Mouse (Mus musculus) forebrain, embryonic 14.5 days (tissue): ENCODE data around the gene Ahsg. TPM values are rescaled to one million over a fixed set of nuclear protein-coding genes. Genes with fewer than 3 reads are reported as not detected.

Source experiments
- ATAC-seq: fragments of 200-750 bp; cut with Nextera tagmentation; 2 replicates; pipeline ENCODE4 v1.8.0; 2017; ENCODE audit warnings: mild to moderate bottlenecking, moderate library complexity
- DNase-seq: peaks from one replicate; pipeline ENCODE4 v3.0.0-alpha.2; 2015; ENCODE audit warnings: low spot score
- H3K27ac ChIP-seq: fragments of 300-500 bp; sonication (generic); 2 replicates; pipeline ENCODE4 v1.5.1; 2014; ENCODE audit warnings: low read depth, mild to moderate bottlenecking, control low read depth, low read length, moderate library complexity
- H3K27me3 ChIP-seq: fragments of 300-500 bp; sonication (generic); replicated peaks from 2 replicates; pipeline ENCODE4 v1.6.1; 2014; ENCODE audit warnings: low read length, control low read depth, mixed read lengths; ENCODE audit not compliant: control insufficient read depth, insufficient read depth
- H3K36me3 ChIP-seq: fragments of 300-500 bp; sonication (generic); 2 replicates; pipeline ENCODE4 v1.6.1; 2014; ENCODE audit warnings: low read length, control low read depth; ENCODE audit not compliant: control insufficient read depth, insufficient read depth
- H3K4me1 ChIP-seq: fragments of 300-500 bp; sonication (generic); 2 replicates; pipeline ENCODE4 v1.6.1; 2014; ENCODE audit warnings: antibody characterized with exemption, low read length, control low read depth; ENCODE audit not compliant: control insufficient read depth, insufficient read depth
- H3K4me2 ChIP-seq: fragments of 300-500 bp; sonication (generic); 2 replicates; pipeline ENCODE4 v1.6.1; 2014; ENCODE audit warnings: mild to moderate bottlenecking, control low read depth, low read length
- H3K4me3 ChIP-seq: fragments of 300-500 bp; sonication (generic); 2 replicates; pipeline ENCODE4 v1.5.1; 2014; ENCODE audit warnings: low read depth, low read length, control low read depth
- H3K9ac ChIP-seq: fragments of 300-500 bp; sonication (generic); 2 replicates; pipeline ENCODE4 v1.6.1; 2014; ENCODE audit warnings: mild to moderate bottlenecking, low read length, control low read depth, moderate library complexity
- H3K9me3 ChIP-seq: fragments of 300-500 bp; sonication (generic); replicated peaks from 2 replicates; pipeline ENCODE4 v1.6.1; 2016; ENCODE audit warnings: low read length, control low read depth, mixed read lengths; ENCODE audit not compliant: control insufficient read depth
- WGBS: fragments of 180-500 bp; shearing (Covaris S2); extraction: QIAGEN DNeasy Blood & Tissue Kit; methylation state at CpG from one replicate; pipeline ENCODE4 v1.1.7; 2014; 5-methylcytosine and 5-hydroxymethylcytosine counted together
- polyA plus RNA-seq: library from polyadenylated mRNA; unstranded; fragments of >200 nt; fragmentation: Nextera tagmentation; extraction: Ambion mirVana; gene quantifications from 2 replicates; pipeline ENCODE4 v1.2.1, GENCODE M21; 2014

Gene Ahsg
- polyA plus RNA-seq, 1 experiment from 2014 or later = not detected

GRCm38 (mm10) chr16:22896618-22897017 is 5.5 kb downstream of the Ahsg start:
- DNase-seq = no peak
- Histone ChIP-seq H3K27ac (no peak overlapping the region), H3K9ac (no peak overlapping the region), H3K4me3 (no peak overlapping the region), H3K36me3 (no peaks in the 10 kb centered on the region), H3K9me3 (no peaks in the 10 kb centered on the region), H3K4me2 (no peak overlapping the region), H3K4me1 (no peaks in the 10 kb centered on the region), H3K27me3 (no peaks in the 10 kb centered on the region)
- WGBS = 87% methylated on average over 2 of the region's 2 CpGs
- no peak for ATAC-seq

DNA sequence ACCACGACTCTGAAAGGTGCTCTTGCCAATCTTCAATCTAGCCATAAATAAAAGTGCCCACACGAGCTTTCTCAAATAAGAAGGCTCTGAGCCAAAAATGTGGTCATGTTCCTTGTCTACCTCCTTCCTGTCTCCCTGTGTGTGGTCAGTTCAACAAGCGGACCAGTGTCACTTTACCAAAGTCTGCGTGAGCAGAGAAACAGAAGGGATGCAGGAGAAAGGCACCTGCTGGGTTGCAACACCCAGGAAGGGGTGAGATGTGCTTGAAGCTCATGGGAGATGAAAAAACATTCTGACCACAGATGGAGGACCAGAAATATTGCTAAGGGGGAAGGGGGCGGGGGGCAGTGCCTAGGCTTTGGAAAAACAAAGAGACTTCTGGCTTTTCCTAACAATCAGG is 8.3 kb downstream of the Ahsg start:
- WGBS = 51% methylated on average over 5 of the region's 5 CpGs
- no peak overlapping the region for H3K9ac ChIP-seq
- ATAC-seq = no peak
- no peak for DNase-seq
- H3K4me1 ChIP-seq = no peaks in the 10 kb centered on the region
- no peaks in the 10 kb centered on the region for H3K9me3 ChIP-seq
- H3K4me3 ChIP-seq = no peak overlapping the region
- H3K36me3 ChIP-seq = no peaks in the 10 kb centered on the region
- no peaks in the 10 kb centered on the region for H3K27me3 ChIP-seq
- no peak overlapping the region for H3K27ac ChIP-seq
- no peak overlapping the region for H3K4me2 ChIP-seq

DNA sequence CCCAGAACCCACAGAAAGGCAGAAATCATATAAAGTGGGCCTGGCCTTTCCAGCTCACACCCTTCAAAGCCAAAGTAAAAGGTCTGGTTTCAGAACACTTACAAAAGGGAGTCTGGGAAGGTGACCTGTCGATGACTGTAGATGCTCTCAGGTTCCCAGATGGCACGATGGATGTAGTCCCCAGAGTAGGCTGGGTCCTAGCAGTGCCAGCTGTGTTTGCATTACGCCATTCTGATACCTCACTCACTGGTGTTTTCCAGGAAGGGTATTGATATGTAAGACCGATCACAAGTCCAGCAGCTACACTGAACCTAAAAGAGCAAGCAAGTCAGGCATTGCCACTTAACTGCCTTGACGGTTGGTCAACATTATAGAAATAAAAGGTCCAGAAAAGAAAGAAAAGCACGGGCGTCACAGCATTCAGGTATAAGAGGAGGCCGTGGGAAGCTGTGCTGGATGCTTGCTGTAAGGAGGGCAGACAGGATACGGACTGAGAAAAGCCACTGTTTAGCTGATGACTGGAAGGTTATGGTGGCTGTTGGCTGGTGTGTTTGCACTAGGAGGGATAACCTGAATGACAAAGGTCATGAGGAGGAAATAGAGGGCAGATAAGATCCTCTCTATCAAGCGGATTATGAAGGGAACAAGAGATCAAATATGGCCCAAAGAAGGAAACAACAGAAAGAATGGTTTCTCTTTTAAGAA is 8.9 kb downstream of the Ahsg start:
- WGBS = 83% methylated on average over 10 of the region's 10 CpGs
- no peak for ATAC-seq

GRCm38 (mm10) chr16:22901326-22901725 is 10.2 kb downstream of the Ahsg start:
- no peak overlapping the region for H3K9ac ChIP-seq
- no peaks in the 10 kb centered on the region for H3K27me3 ChIP-seq
- H3K27ac ChIP-seq = no peak overlapping the region
- H3K36me3 ChIP-seq = no peaks in the 10 kb centered on the region
- H3K4me3 ChIP-seq = no peak overlapping the region
- DNase-seq (no peak), ATAC-seq (no peak)
- 86% methylated on average over 3 of the region's 3 CpGs for WGBS
- H3K9me3 ChIP-seq = no peaks in the 10 kb centered on the region
- no peak overlapping the region for H3K4me2 ChIP-seq
- no peaks in the 10 kb centered on the region for H3K4me1 ChIP-seq

More for the DNA sequence above, 8.9 kb downstream of the Ahsg start:
- no peak overlapping the region for H3K4me2 ChIP-seq
- H3K4me3 ChIP-seq = no peak overlapping the region
- no peak overlapping the region for H3K9ac ChIP-seq
- no peak overlapping the region for H3K27ac ChIP-seq
- H3K4me1 ChIP-seq = no peaks in the 10 kb centered on the region
- no peak for DNase-seq
- no peaks in the 10 kb centered on the region for H3K27me3 ChIP-seq
- H3K9me3 ChIP-seq = no peaks in the 10 kb centered on the region
- no peaks in the 10 kb centered on the region for H3K36me3 ChIP-seq

DNA sequence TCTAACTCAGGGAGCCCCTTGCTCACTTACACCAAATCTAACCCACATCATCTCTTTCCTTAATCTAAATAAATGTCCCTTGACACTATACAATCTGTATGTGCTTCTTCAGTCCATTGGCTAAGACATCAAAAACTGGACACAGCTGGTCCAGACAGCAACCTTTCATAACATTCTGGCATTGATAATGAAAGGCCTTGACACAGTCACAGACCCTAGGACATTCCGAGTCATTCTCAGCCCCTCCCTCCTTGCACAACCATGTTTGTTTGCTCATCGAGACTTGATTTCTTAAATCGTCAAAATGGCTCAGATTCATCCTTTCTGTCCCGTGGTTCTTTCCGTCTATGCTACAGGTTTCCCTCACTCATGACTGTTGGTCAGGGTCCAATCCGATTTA is 18.2 kb downstream of the Ahsg start:
- no peaks in the 10 kb centered on the region for H3K36me3 ChIP-seq
- H3K9ac ChIP-seq = no peak overlapping the region
- H3K9me3 ChIP-seq = no peaks in the 10 kb centered on the region
- 91% methylated on average over 6 of the region's 6 CpGs for WGBS
- no peaks in the 10 kb centered on the region for H3K4me1 ChIP-seq
- H3K27me3 ChIP-seq = no peaks in the 10 kb centered on the region
- ATAC-seq (no peak), DNase-seq (no peak)
- no peak overlapping the region for H3K4me2 ChIP-seq
- no peak overlapping the region for H3K4me3 ChIP-seq
- no peak overlapping the region for H3K27ac ChIP-seq

GRCm38 (mm10) chr16:22911986-22912385 is 20.9 kb downstream of the Ahsg start:
- H3K27me3 ChIP-seq = no peaks in the 10 kb centered on the region
- no peak overlapping the region for H3K27ac ChIP-seq
- no peaks in the 10 kb centered on the region for H3K36me3 ChIP-seq
- no peaks in the 10 kb centered on the region for H3K4me1 ChIP-seq
- H3K9ac ChIP-seq = no peak overlapping the region
- H3K4me3 ChIP-seq = no peak overlapping the region
- WGBS = 84% methylated on average over 3 of the region's 3 CpGs
- no peak for DNase-seq
- no peak for ATAC-seq
- H3K4me2 ChIP-seq = no peak overlapping the region
- H3K9me3 ChIP-seq = no peaks in the 10 kb centered on the region

DNA sequence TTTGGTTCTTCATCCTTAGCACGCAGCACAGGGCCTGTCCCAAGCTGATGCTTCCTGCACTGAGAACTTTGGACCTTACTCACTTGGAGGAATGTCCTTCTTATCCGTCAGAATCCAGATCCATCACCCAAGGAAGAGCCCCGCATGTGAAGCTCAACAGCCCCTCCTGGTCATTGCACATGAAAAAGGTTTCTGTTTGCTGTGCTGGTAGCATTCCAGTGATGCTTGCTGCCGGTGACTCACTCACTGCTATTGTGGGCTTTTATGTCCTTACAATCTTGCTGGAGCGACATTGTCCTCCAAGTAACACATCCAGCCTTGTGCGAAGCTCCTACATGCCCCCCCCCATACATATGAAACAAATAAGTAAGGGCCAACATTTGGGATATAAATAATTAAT is 21.8 kb downstream of the Ahsg start:
- ATAC-seq (no peak), DNase-seq (no peak)
- H3K36me3 ChIP-seq = no peaks in the 10 kb centered on the region
- no peak overlapping the region for H3K4me3 ChIP-seq
- H3K27me3 ChIP-seq = no peaks in the 10 kb centered on the region
- no peaks in the 10 kb centered on the region for H3K4me1 ChIP-seq
- H3K4me2 ChIP-seq = no peak overlapping the region
- 85% methylated on average over 6 of the region's 6 CpGs for WGBS
- H3K9me3 ChIP-seq = no peaks in the 10 kb centered on the region
- H3K9ac ChIP-seq = no peak overlapping the region
- no peak overlapping the region for H3K27ac ChIP-seq

DNA sequence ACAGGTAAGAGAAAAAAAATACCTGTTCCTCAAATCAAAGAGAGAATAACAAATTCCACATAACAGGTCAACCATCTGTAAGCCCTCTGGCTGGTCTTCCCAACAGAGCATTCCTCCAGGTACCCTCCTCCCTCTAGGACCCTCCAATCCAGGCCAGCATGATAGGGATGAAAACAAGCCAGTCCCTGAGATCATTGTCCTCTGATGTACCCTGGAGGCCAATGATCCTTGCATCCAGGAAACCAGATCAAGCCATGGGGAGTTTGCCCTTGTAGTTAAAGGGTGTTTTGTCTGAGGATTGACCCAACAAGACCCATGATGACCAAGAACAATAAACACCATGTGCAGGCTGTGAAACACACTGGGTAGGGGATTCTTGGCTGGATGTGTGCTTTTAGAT is 23.2 kb downstream of the Ahsg start:
- H3K9ac ChIP-seq = no peak overlapping the region
- no peak overlapping the region for H3K4me3 ChIP-seq
- no peaks in the 10 kb centered on the region for H3K36me3 ChIP-seq
- no peaks in the 10 kb centered on the region for H3K4me1 ChIP-seq
- no peaks in the 10 kb centered on the region for H3K27me3 ChIP-seq
- no peak overlapping the region for H3K4me2 ChIP-seq
- DNase-seq (no peak), ATAC-seq (no peak)
- no peaks in the 10 kb centered on the region for H3K9me3 ChIP-seq
- H3K27ac ChIP-seq = no peak overlapping the region

DNA sequence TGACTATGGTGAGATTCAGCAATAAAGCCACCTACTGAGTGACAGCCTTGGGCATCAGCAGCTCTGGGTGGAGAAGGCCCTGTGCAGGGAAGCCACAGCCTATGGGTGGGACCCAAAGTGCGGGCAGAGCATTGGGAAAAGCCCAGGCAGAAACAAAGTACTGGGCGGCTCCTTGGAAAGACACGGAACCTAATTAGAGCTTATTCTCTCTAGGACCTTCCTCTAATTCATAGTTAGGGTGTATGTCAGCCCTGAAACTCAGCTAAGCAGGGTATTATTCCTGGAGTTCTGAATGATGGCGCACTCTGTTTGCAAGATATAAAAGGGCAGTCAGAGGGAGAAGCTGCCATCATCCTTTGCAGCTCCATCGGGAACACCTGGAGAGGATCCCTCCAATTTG is 27.0 kb downstream of the Ahsg start, which contains the start of gene Fetub:
Gene Fetub (plus strand): TSS at position 301 of the 400 bp plus-strand sequence.
- H3K27me3 ChIP-seq = no peaks in the 10 kb centered on the region
- WGBS = 80% methylated on average over 5 of the region's 5 CpGs

More for the DNA sequence above, 27.0 kb downstream of the Ahsg start, which contains the start of gene Fetub:
- H3K9me3 ChIP-seq = no peaks in the 10 kb centered on the region
- H3K9ac ChIP-seq = no peak within 1 kb of the TSS
- H3K4me3 ChIP-seq = no peak within 1 kb of the TSS
- H3K4me2 ChIP-seq = no peak within 1 kb of the TSS
- DNase-seq = no peak
- H3K4me1 ChIP-seq = no peaks in the 10 kb centered on the region
- no peaks in the 10 kb centered on the region for H3K36me3 ChIP-seq
- no peak within 1 kb of the TSS for H3K27ac ChIP-seq
- no peak for ATAC-seq
